Mouse (Mus musculus): ENCODE measurements around the gene Tmcc1. TPM values are rescaled to one million over a fixed set of nuclear protein-coding genes. Genes with fewer than 3 reads are reported as not detected.
"Not testable (repeated sequence)": the region's sequence is repeated elsewhere in the genome, so short reads cannot be mapped to it uniquely, and the experiment has no call there.

Tmcc1 gene
- polyA plus RNA-seq (2012; fragmentation: generic; extraction: Trizol), result 11.3 TPM
- long read RNA-seq, experiment 1, partial matches to known transcripts, result 2 of 6 reads
- long read RNA-seq, experiment 1, other reads (novel, unspliced or antisense), result 3 of 6 reads
- long read RNA-seq, experiment 2, full-length matches to known transcripts, result 21 of 27 reads
- long read RNA-seq, experiment 2, partial matches to known transcripts, result 0 of 27 reads
- long read RNA-seq, experiment 2, other reads (novel, unspliced or antisense), result 6 of 27 reads

DNA sequence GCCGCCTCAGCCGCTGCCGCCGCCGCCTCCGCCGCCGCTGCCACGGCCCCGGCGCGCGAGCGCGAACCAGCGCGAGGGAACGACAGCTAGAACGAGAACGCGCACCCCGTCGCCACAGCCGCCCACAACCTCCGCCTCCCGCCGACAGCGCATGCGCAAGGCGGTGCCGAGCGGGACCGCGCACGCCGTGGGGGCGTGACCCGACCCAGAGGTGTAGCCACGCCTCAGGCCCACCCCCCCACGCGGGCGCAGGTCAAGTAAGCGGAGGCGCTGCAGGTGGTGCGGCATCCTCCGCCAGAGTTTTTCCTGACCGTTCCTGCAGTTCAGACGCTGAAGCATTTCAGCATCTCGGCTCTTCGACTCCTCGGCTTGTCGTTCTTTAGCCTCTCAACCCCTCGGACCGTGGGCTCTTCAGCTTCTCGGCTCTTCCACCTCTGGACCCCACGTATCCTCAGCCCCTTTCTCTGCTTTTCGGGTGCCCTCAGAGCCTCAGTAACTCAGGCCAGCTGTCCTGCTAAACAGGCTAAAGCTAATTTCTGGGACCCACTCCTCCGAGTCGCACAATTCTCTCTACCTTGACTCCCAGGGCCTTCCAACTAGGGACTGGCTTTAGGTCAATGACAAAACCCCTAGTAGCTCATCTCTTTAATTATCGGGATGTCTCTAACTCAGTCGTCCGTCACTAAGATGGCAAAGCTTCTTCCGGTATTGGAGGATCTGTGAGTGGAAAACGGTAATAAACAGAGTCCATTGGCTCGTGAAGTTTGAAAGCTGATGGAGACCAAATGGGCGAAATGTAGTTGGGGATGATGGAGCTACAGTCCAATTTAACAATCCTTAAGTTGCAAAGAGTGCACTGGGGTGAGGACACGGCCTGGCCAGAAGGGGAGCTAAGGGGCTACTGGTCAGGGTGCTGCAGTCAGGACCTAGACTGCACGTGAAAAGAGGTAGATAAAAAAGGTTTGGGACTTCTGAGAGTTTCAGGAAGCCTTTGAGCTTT is at the start of gene Tmcc1:
TSS of gene Tmcc1 (minus strand) at position 93 of the 1,000 bp plus-strand sequence.
- peak within 1 kb of the TSS; percentile 89 for H3ac ChIP-seq (ENCODE audit: control insufficient read depth, insufficient read length, low read depth)
- H3K79me3 ChIP-seq (ENCODE audit: low read depth), result peaks cover 12% of the 10 kb centered on the region
- H3K79me2 ChIP-seq (ENCODE audit: control insufficient read depth, insufficient read depth), result peaks cover 35% of the 10 kb centered on the region
- H3K27me3 ChIP-seq (ENCODE audit: control insufficient read depth, insufficient read depth, insufficient read length), result no peaks in the 10 kb centered on the region
- H3K4me3 ChIP-seq (ENCODE audit: insufficient read depth, poor library complexity, severe bottlenecking), result peak within 1 kb of the TSS; percentile 89
- TF ChIP-seq CTCF (IDR thresholded peaks at IDR 0.05; ENCODE audit: control insufficient read depth, insufficient read depth, insufficient read length), result no peak
- TF ChIP-seq FOSL1 (IDR thresholded peaks at IDR 0.05; ENCODE audit: insufficient read depth, low read length, poor library complexity, severe bottlenecking), result no peak
- no peak for TF ChIP-seq MAX (IDR thresholded peaks at IDR 0.05)
- no peak for TF ChIP-seq MYOG (IDR thresholded peaks at IDR 0.05; ENCODE audit: control insufficient read depth, extremely low read depth, insufficient read length)
- no peak for TF ChIP-seq CEBPB (IDR thresholded peaks at IDR 0.05; ENCODE audit: low read depth)
- H3K36me3 ChIP-seq (ENCODE audit: control insufficient read depth, insufficient read depth), result no peaks in the 10 kb centered on the region

DNA sequence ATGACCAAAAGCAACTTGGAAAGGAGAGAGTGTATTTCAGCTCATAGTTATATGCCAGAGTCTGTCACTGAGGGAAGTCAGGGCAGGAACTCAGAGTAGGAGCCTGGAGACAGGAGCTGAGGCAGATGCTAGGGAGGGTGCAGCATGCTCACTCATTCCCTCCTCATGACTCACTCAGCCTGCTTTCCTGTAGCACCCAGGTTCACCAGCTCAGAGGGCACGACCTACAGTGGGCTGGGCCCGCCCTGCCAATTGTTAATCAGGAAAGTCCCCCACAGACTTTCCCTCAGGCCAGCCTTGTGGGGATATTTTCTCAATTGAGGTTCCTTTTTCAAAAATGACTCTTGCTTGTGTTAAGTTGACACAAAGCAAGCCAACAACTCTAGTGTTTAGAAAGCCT is 47.1 kb upstream of the Tmcc1 start:
- H3K4me3 ChIP-seq (ENCODE audit: insufficient read depth, poor library complexity, severe bottlenecking), result no peak overlapping the region
- no peaks in the 10 kb centered on the region for H3K27me3 ChIP-seq (ENCODE audit: control insufficient read depth, insufficient read depth, insufficient read length)
- H3K79me3 ChIP-seq (ENCODE audit: low read depth), result no peaks in the 10 kb centered on the region
- H3K79me2 ChIP-seq (ENCODE audit: control insufficient read depth, insufficient read depth), result no peaks in the 10 kb centered on the region
- peaks cover 47% of the 10 kb centered on the region for H3K36me3 ChIP-seq (ENCODE audit: control insufficient read depth, insufficient read depth)
- TF ChIP-seq MYOD1 (IDR thresholded peaks at IDR 0.05; ENCODE audit: control insufficient read depth, insufficient read length, low read depth) (no peak), MYOG (IDR thresholded peaks at IDR 0.05; ENCODE audit: control insufficient read depth, extremely low read depth, insufficient read length) (no peak), CTCF (IDR thresholded peaks at IDR 0.05; ENCODE audit: control insufficient read depth, insufficient read depth, insufficient read length) (no peak), CEBPB (IDR thresholded peaks at IDR 0.05; ENCODE audit: low read depth) (no peak), MAX (IDR thresholded peaks at IDR 0.05) (no peak), USF1 (IDR thresholded peaks at IDR 0.05; ENCODE audit: low read depth) (no peak), FOSL1 (IDR thresholded peaks at IDR 0.05; ENCODE audit: insufficient read depth, low read length, poor library complexity, severe bottlenecking) (no peak)
- H3ac ChIP-seq (ENCODE audit: control insufficient read depth, insufficient read length, low read depth), result no peak overlapping the region

DNA sequence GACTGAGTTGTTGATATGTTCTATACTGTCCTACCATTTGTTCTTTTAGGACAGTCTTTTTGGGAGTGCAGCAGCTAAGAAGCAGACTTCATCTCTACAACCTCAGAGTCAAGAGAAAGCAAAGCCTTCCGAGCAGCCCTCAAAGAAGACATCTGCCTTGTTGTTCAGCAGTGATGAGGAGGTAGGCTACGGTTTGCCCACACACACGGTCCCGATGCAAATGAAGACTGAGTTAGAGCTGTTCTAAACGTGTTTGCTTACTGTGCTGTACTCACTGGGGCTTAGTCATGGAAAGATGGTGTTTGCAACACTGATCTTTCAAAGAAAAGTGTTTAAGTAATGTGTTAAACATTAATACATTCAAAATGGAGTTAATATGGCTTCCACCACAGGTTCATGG is 44.8 kb upstream of the Tmcc1 start:
- H3K36me3 ChIP-seq (ENCODE audit: control insufficient read depth, insufficient read depth), result peaks cover 58% of the 10 kb centered on the region

DNA sequence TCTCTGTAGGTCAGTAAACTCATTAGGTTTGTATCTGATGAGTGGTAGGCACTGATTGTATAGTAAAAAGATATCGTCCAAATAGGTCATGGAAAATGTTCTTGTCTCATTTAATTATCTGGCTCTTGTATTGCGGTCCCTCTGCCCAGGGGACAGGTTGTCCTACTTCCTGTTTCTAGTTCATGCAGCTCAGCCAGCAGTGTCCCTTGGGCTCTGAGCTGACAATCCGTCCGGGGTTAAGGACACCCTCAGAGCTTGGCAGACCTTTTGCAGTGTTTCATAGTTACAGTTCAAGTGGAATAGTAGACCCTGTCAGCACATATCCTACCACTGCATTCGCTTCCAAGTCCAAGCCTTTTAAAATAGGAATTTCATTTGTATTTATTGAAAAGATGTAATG is 42.0 kb upstream of the Tmcc1 start:
- H3K79me3 ChIP-seq (ENCODE audit: low read depth), result no peaks in the 10 kb centered on the region
- no peaks in the 10 kb centered on the region for H3K79me2 ChIP-seq (ENCODE audit: control insufficient read depth, insufficient read depth)
- H3K27me3 ChIP-seq (ENCODE audit: control insufficient read depth, insufficient read depth, insufficient read length), result no peaks in the 10 kb centered on the region
- H3K4me3 ChIP-seq (ENCODE audit: insufficient read depth, poor library complexity, severe bottlenecking), result no peak overlapping the region
- TF ChIP-seq CTCF (IDR thresholded peaks at IDR 0.05; ENCODE audit: control insufficient read depth, insufficient read depth, insufficient read length) (no peak), MAX (IDR thresholded peaks at IDR 0.05) (no peak), USF1 (IDR thresholded peaks at IDR 0.05; ENCODE audit: low read depth) (no peak), MYOG (IDR thresholded peaks at IDR 0.05; ENCODE audit: control insufficient read depth, extremely low read depth, insufficient read length) (no peak), CEBPB (IDR thresholded peaks at IDR 0.05; ENCODE audit: low read depth) (no peak), FOSL1 (IDR thresholded peaks at IDR 0.05; ENCODE audit: insufficient read depth, low read length, poor library complexity, severe bottlenecking) (no peak), MYOD1 (IDR thresholded peaks at IDR 0.05; ENCODE audit: control insufficient read depth, insufficient read length, low read depth) (no peak)
- no peak overlapping the region for H3ac ChIP-seq (ENCODE audit: control insufficient read depth, insufficient read length, low read depth)
- H3K36me3 ChIP-seq (ENCODE audit: control insufficient read depth, insufficient read depth), result peaks cover 66% of the 10 kb centered on the region

More for the DNA sequence above, 44.8 kb upstream of the Tmcc1 start:
- Histone ChIP-seq H3K4me3 (ENCODE audit: insufficient read depth, poor library complexity, severe bottlenecking) (no peak overlapping the region), H3K27me3 (ENCODE audit: control insufficient read depth, insufficient read depth, insufficient read length) (no peaks in the 10 kb centered on the region), H3K79me2 (ENCODE audit: control insufficient read depth, insufficient read depth) (no peaks in the 10 kb centered on the region), H3ac (ENCODE audit: control insufficient read depth, insufficient read length, low read depth) (no peak overlapping the region), H3K79me3 (ENCODE audit: low read depth) (no peaks in the 10 kb centered on the region)
- no peak for TF ChIP-seq MYOD1 (IDR thresholded peaks at IDR 0.05; ENCODE audit: control insufficient read depth, insufficient read length, low read depth)
- TF ChIP-seq CTCF (IDR thresholded peaks at IDR 0.05; ENCODE audit: control insufficient read depth, insufficient read depth, insufficient read length), result no peak
- TF ChIP-seq FOSL1 (IDR thresholded peaks at IDR 0.05; ENCODE audit: insufficient read depth, low read length, poor library complexity, severe bottlenecking), result no peak
- no peak for TF ChIP-seq CEBPB (IDR thresholded peaks at IDR 0.05; ENCODE audit: low read depth)
- no peak for TF ChIP-seq MYOG (IDR thresholded peaks at IDR 0.05; ENCODE audit: control insufficient read depth, extremely low read depth, insufficient read length)
- TF ChIP-seq MAX (IDR thresholded peaks at IDR 0.05), result no peak
- TF ChIP-seq USF1 (IDR thresholded peaks at IDR 0.05; ENCODE audit: low read depth), result no peak

DNA sequence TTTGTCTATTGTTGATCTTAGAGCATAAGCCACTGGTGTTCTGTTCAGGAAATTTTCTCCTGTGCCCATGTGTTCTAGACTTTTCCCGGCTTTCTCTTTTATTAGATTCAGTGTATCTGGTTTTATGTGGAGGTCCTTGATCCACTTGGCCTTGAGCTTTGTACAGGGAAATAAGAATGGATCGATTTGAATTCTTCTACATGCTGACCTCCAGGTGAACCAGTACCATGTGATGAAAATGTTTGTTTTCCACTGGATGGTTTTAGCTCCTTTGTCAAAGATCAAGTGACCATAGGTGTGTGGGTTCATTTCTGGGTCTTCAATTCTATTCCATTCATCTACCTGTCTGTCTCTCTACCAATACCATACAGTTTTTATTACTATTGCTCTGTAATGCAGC is 41.5 kb upstream of the Tmcc1 start:
- H3K79me2 ChIP-seq (ENCODE audit: control insufficient read depth, insufficient read depth); H3K27me3 ChIP-seq (ENCODE audit: control insufficient read depth, insufficient read depth, insufficient read length); H3ac ChIP-seq (ENCODE audit: control insufficient read depth, insufficient read length, low read depth); H3K79me3 ChIP-seq (ENCODE audit: low read depth); H3K4me3 ChIP-seq (ENCODE audit: insufficient read depth, poor library complexity, severe bottlenecking): not testable (repeated sequence)
- H3K36me3 ChIP-seq (ENCODE audit: control insufficient read depth, insufficient read depth), result peaks cover 66% of the 10 kb centered on the region

Data from C2C12 (cell line).